Comparison of ENCODE assay signal across 11 mouse cellular contexts in the genomic region with DNA sequence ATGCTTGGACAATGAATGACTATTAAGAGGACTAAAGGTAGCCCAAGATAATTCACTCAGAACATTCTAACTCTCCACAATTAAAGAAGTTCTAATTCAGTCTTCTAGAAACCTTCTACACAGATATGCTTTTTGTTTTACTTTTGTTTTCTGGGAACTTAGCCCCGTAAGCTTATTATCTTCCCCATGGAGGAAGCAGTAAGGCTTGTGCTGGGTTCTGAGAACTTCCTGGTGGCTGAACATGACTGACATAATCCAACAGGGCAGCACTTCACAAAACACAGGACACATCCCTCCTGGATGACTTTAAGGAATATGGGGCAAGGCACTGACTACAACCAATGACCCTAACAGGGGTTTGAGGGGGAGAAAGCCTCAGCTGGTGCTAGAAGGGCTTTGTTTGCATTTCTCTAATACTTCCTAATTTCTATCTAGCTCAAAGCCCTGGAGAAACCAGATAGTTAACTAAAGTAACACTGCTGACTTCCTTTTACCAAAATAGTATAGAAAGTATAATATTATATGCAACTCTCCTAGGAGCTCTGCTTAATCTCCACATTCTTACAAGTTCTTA. TPM values are rescaled to one million over a fixed set of nuclear protein-coding genes. Genes with fewer than 3 reads are reported as not detected.
DNase-seq lines count a peak whose midpoint lies in the region; ATAC-seq and TF ChIP-seq lines count a peak whose summit lies in the region.
"Had no signal": no experiment of that assay in that cellular context is flagged by ENCODE, and none has a peak within 500 bp of the region (broad histone marks: within the 10 kb centered on the region; RNA-seq: fewer than 3 reads in every experiment).

No protein-coding gene starts in this region.

- H3K9ac ChIP-seq in liver, embryonic 13.5 days = peak overlapping the region; percentile 47; the same call in 1 of the 2 replicates
- no peak overlapping the region for H3K9ac ChIP-seq in stomach, postnatal 0 days (ENCODE audit: low read length)
- H3K9ac ChIP-seq: forebrain, embryonic 13.5 days had no signal

- H3K27ac ChIP-seq in kidney, adult 2 months (ENCODE audit: insufficient read depth, low read depth, low read length) = 0 out of 2 replicates have a peak overlapping the region, but pooled peaks have one; percentile 16
- H3K27ac ChIP-seq in bone marrow, adult 2 months (ENCODE audit: control insufficient read depth, insufficient read depth, low read depth, low read length, poor library complexity) = peak overlapping the region; percentile 18; the same call in 1 of the 2 replicates
- H3K27ac ChIP-seq in liver, embryonic 13.5 days = peak overlapping the region; percentile 83
- peak overlapping the region; percentile 59; the same call in 1 of the 2 replicates for H3K27ac ChIP-seq in stomach, postnatal 0 days (replicated peaks)
- H3K27ac ChIP-seq: forebrain, embryonic 13.5 days; hindbrain, postnatal 0 days had no signal

- 46% methylated on average over 1 of the region's 1 CpGs for WGBS in kidney, adult 2 months
- WGBS in bone marrow, adult 2 months = 2% methylated on average over 1 of the region's 1 CpGs
- WGBS in liver, embryonic 13.5 days (ENCODE audit: insufficient replicate concordance) = 17% methylated on average over 1 of the region's 1 CpGs
- WGBS in stomach, postnatal 0 days = 39% methylated on average over 1 of the region's 1 CpGs
- WGBS in lung, adult 2 months = 9% methylated on average over 1 of the region's 1 CpGs

- DNase-seq in kidney, adult 2 months = no peak
- no peak for DNase-seq in kidney, postnatal 14 days
- no peak for DNase-seq in liver, embryonic 13.5 days
- no peak for DNase-seq in stomach, postnatal 0 days (ENCODE audit: low spot score)
- no peak for DNase-seq in lung, adult 2 months
- no peak for DNase-seq in kidney, postnatal 36 days
- DNase-seq: lung, postnatal 10 days; thymus, adult 2 months had no signal

- H3K4me1 ChIP-seq in kidney, adult 2 months (ENCODE audit: control insufficient read depth, insufficient read depth, low read length) = peaks cover 22% of the 10 kb centered on the region
- H3K4me1 ChIP-seq in bone marrow, adult 2 months (ENCODE audit: control insufficient read depth, insufficient read depth, low read length) = peaks cover 7% of the 10 kb centered on the region
- H3K4me1 ChIP-seq in liver, embryonic 13.5 days (replicated peaks) = peaks cover 73% of the 10 kb centered on the region
- 0 out of 2 replicates have a peak, but pooled peaks cover 5% of the 10 kb centered on the region for H3K4me1 ChIP-seq in stomach, postnatal 0 days (replicated peaks; ENCODE audit: control insufficient read depth, insufficient read depth)
- peaks cover 26% of the 10 kb centered on the region for H3K4me1 ChIP-seq in lung, adult 2 months (ENCODE audit: control insufficient read depth, insufficient read depth, low read length)

- no peak overlapping the region for H3K4me3 ChIP-seq in kidney, adult 2 months (ENCODE audit: insufficient read depth, low read depth, low read length)
- H3K4me3 ChIP-seq in bone marrow, adult 2 months (replicated peaks; ENCODE audit: control insufficient read depth, low read depth, low read length) = no peak overlapping the region
- no peak overlapping the region for H3K4me3 ChIP-seq in liver, embryonic 13.5 days (replicated peaks)
- no peak overlapping the region for H3K4me3 ChIP-seq in stomach, postnatal 0 days (ENCODE audit: low read depth, low read length)
- no peak overlapping the region for H3K4me3 ChIP-seq in lung, adult 2 months (replicated peaks; ENCODE audit: extremely low read depth, low read depth, low read length)
- H3K4me3 ChIP-seq: forebrain, embryonic 13.5 days had no signal

- TF ChIP-seq CTCF in kidney, adult 2 months (conservative IDR thresholded peaks at IDR 0.05; ENCODE audit: insufficient read depth, insufficient read length, low read depth, low read length) = no peak
- TF ChIP-seq CTCF in bone marrow, adult 2 months (IDR thresholded peaks at IDR 0.05; ENCODE audit: control insufficient read depth, insufficient read depth, low read length) = no peak
- no peak for TF ChIP-seq CTCF in stomach, postnatal 0 days (IDR thresholded peaks at IDR 0.05; ENCODE audit: low read depth)
- no peak for TF ChIP-seq CTCF in lung, adult 2 months (IDR thresholded peaks at IDR 0.05; ENCODE audit: insufficient read depth, low read length)

- no peak for TF ChIP-seq EP300 in stomach, postnatal 0 days (optimal IDR thresholded peaks at IDR 0.05)

- no peaks in the 10 kb centered on the region for H3K36me3 ChIP-seq in kidney, adult 2 months (ENCODE audit: control insufficient read depth, insufficient read depth, low read length)
- H3K36me3 ChIP-seq in liver, embryonic 13.5 days = no peaks in the 10 kb centered on the region
- no peaks in the 10 kb centered on the region for H3K36me3 ChIP-seq in stomach, postnatal 0 days (ENCODE audit: control insufficient read depth, insufficient read depth, low read length)

- H3K27me3 ChIP-seq in kidney, adult 2 months (replicated peaks; ENCODE audit: control insufficient read depth, insufficient read depth, low read length) = no peaks in the 10 kb centered on the region
- H3K27me3 ChIP-seq in liver, embryonic 13.5 days = no peaks in the 10 kb centered on the region
- no peaks in the 10 kb centered on the region for H3K27me3 ChIP-seq in stomach, postnatal 0 days (ENCODE audit: control insufficient read depth, insufficient read depth, low read length)
- H3K27me3 ChIP-seq: forebrain, embryonic 13.5 days had no signal

- ATAC-seq in liver, embryonic 13.5 days (ENCODE audit: low read depth) = no peak
- no peak for ATAC-seq in stomach, postnatal 0 days (ENCODE audit: low FRiP score, low TSS enrichment)
- ATAC-seq: forebrain, embryonic 13.5 days; hindbrain, postnatal 0 days had no signal

- no peak for TF ChIP-seq POLR2A in kidney, adult 2 months (IDR thresholded peaks at IDR 0.05; ENCODE audit: low read depth, low read length)
- no peak for TF ChIP-seq POLR2A in bone marrow, adult 2 months (IDR thresholded peaks at IDR 0.05; ENCODE audit: borderline replicate concordance, control insufficient read depth, low read depth, low read length)
- TF ChIP-seq POLR2A in lung, adult 2 months (IDR thresholded peaks at IDR 0.05; ENCODE audit: borderline replicate concordance, extremely low read depth, low read depth, low read length) = no peak

- peak overlapping the region; percentile 52 for H3K4me2 ChIP-seq in liver, embryonic 13.5 days
- no peak overlapping the region for H3K4me2 ChIP-seq in stomach, postnatal 0 days (replicated peaks; ENCODE audit: low read depth)
- H3K4me2 ChIP-seq: forebrain, embryonic 13.5 days had no signal

- no peaks in the 10 kb centered on the region for H3K9me3 ChIP-seq in liver, embryonic 13.5 days (replicated peaks)
- no peaks in the 10 kb centered on the region for H3K9me3 ChIP-seq in stomach, postnatal 0 days (ENCODE audit: control insufficient read depth, low read length)
- H3K9me3 ChIP-seq: forebrain, embryonic 13.5 days had no signal

RNA-seq across cellular contexts. Expression of a gene that starts 26.6 kb away (rescaled TPM):
- polyA plus RNA-seq in kidney, adult 2 months (2012; rRNA removed) = 103 and 106 TPM in 2 replicates
- polyA plus RNA-seq in bone marrow, adult 2 months (2011; ENCODE audit: insufficient read depth, insufficient read length, low replicate concordance, missing spikeins) = 55.8 and 65.4 TPM in 2 replicates
- 32.8 and 38.3 TPM in 2 replicates for polyA plus RNA-seq in liver, embryonic 13.5 days (2015; fragmentation: Nextera tagmentation; extraction: Ambion mirVana)
- polyA plus RNA-seq in stomach, postnatal 0 days (2015; fragmentation: Nextera tagmentation; extraction: Ambion mirVana) = 67.1 and 70.8 TPM in 2 replicates
- 98.6 and 131 TPM in 2 replicates for polyA plus RNA-seq in lung, adult 2 months (2012; rRNA removed)

RNA-seq across cellular contexts. Expression of a gene that starts 48.2 kb away (rescaled TPM):
- 47.2 and 68.0 TPM in 2 replicates for polyA plus RNA-seq in kidney, adult 2 months (2012; rRNA removed)
- polyA plus RNA-seq in bone marrow, adult 2 months (2011; ENCODE audit: insufficient read depth, insufficient read length, low replicate concordance, missing spikeins) = 1.8 and 12.3 TPM in 2 replicates
- polyA plus RNA-seq in liver, embryonic 13.5 days (2015; fragmentation: Nextera tagmentation; extraction: Ambion mirVana) = 11.4 and 12.1 TPM in 2 replicates
- 17.8 and 19.4 TPM in 2 replicates for polyA plus RNA-seq in stomach, postnatal 0 days (2015; fragmentation: Nextera tagmentation; extraction: Ambion mirVana)
- 57.2 and 68.1 TPM in 2 replicates for polyA plus RNA-seq in lung, adult 2 months (2012; rRNA removed)

RNA-seq across cellular contexts. Expression of a gene that starts 57.5 kb away (rescaled TPM):
- 15.4 and 16.8 TPM in 2 replicates for polyA plus RNA-seq in kidney, adult 2 months (2012; rRNA removed)
- not detected in 2 replicates for polyA plus RNA-seq in bone marrow, adult 2 months (2011; ENCODE audit: insufficient read depth, insufficient read length, low replicate concordance, missing spikeins)
- 6.6 and 7.2 TPM in 2 replicates for polyA plus RNA-seq in liver, embryonic 13.5 days (2015; fragmentation: Nextera tagmentation; extraction: Ambion mirVana)
- polyA plus RNA-seq in stomach, postnatal 0 days (2015; fragmentation: Nextera tagmentation; extraction: Ambion mirVana) = 27.4 and 30.5 TPM in 2 replicates
- polyA plus RNA-seq in lung, adult 2 months (2012; rRNA removed) = 0.40 TPM in 1 of 2 replicates, not detected in the other

Comparison
In these comparisons a context has a peak if more than half of its experiments do, and no peak if none do; other contexts are left out.
1. H3K27ac ChIP-seq: peak in every context shown above with its lines; median percentile 83 in liver, embryonic 13.5 days; 59 in stomach, postnatal 0 days; 18 in bone marrow, adult 2 months; 16 in kidney, adult 2 months.